Mouse (Mus musculus): Measurements from ENCODE around the gene Zfp26. TPM values are rescaled to one million over a fixed set of nuclear protein-coding genes. Genes with fewer than 3 reads are reported as not detected.

The Zfp26 gene
- total RNA-seq, 2 experiments from 2014 or later: 26.4 to 28.1 TPM

GRCm38 (mm10) chr9:20443183-20443783, 16.7 kb downstream of the Zfp26 start:
- H3K27ac ChIP-seq: no peak overlapping the region
- no peak for DNase-seq (ENCODE audit: low spot score in 2 of 2)
- H3K4me3 ChIP-seq: no peak overlapping the region
- TF ChIP-seq CTCF (conservative IDR thresholded peaks at IDR 0.05): no peak

DNA sequence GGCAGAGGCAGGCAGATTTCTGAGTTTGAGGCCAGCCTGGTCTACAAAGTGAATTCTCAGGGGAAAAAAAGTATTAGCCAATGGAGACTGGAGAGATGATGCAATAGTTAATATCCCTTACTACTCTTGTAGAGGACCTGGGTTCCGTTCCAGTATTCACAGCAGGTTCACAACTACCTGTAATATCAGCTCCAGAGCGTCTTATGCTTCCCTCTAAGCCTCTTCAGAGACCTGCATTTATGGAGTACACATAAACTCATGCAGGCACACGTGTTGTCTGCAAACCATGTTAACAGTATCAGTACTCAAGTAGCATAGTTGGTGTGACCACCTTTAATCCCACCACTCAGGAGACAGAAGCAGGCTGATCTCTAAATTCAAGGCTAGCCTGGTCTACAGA, 30.0 kb downstream of the Zfp26 start:
- no peak for TF ChIP-seq CTCF (conservative IDR thresholded peaks at IDR 0.05)

DNA sequence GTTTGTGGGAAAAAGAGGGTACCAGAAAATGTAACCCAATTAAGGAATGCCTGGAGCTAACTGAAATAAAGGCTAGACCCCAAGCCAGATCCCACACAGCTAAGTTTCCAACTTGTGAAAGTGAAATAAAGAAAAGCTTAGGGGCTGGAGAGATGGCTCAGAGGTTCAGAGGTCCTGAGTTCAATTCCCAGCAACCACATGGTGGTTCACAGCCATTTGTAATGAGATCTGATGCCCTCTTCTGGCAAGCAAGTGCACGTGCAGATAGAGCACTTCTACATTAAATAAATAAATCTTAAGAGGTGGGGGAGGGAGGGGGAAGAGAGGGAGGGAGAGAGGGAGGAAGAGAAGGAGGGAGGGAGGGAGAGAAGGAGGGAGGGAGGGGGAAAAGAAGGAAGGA, 48.5 kb downstream of the Zfp26 start:
- Histone ChIP-seq H3K27ac (no peak overlapping the region), H3K4me3 (no peak overlapping the region)
- no peak for DNase-seq (ENCODE audit: low spot score in 2 of 2)
- TF ChIP-seq CTCF (conservative IDR thresholded peaks at IDR 0.05): no peak

More for the DNA sequence above, 30.0 kb downstream of the Zfp26 start:
- DNase-seq (ENCODE audit: low spot score in 2 of 2): no peak
- Histone ChIP-seq H3K27ac (no peak overlapping the region), H3K4me3 (no peak overlapping the region)

DNA sequence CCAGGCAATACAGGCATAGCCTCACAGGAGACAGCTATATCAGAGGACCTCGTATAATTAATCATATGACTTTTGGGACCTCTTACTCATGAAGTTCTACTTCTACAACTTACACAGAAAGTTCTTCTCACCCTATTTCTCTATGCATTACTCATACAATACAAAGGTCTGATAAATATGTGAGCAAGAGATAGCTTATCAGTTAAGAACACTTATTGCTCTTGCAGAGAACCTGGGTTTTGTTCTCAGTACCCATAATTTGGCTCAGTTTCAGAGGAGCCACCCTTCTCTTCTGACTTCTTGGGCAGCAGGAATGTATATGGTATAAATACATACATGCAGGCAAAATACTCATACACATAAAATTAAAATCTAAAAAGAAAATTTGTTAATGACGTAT, 50.6 kb downstream of the Zfp26 start:
- DNase-seq (ENCODE audit: low spot score in 2 of 2): no peak
- no peak overlapping the region for H3K27ac ChIP-seq
- no peak overlapping the region for H3K4me3 ChIP-seq
- no peak for TF ChIP-seq CTCF (conservative IDR thresholded peaks at IDR 0.05)

- DNase-seq (ENCODE audit: low spot score in 2 of 2): no peak
- TF ChIP-seq CTCF (conservative IDR thresholded peaks at IDR 0.05): peak; percentile 0; the same call in 1 of the 2 replicates
- Histone ChIP-seq H3K27ac (peak overlapping the region; percentile 89), H3K4me3 (peak overlapping the region; percentile 76)
These were observed 74.6 kb downstream of the Zfp26 start for GRCm38 (mm10) chr9:20385343-20385703.

GRCm38 (mm10) chr9:20384532-20385342, 75.2 kb downstream of the Zfp26 start, which contains the start of gene Zfp560:
Gene Zfp560, minus strand, starts transcription at chr9:20385177.
- DNase-seq (ENCODE audit: low spot score in 2 of 2): peak; percentile 81 to 92
- Histone ChIP-seq H3K4me3 (peak within 1 kb of the TSS; percentile 76), H3K27ac (peak within 1 kb of the TSS; percentile 89)
- peak; percentile 81 for TF ChIP-seq CTCF (conservative IDR thresholded peaks at IDR 0.05)

DNA sequence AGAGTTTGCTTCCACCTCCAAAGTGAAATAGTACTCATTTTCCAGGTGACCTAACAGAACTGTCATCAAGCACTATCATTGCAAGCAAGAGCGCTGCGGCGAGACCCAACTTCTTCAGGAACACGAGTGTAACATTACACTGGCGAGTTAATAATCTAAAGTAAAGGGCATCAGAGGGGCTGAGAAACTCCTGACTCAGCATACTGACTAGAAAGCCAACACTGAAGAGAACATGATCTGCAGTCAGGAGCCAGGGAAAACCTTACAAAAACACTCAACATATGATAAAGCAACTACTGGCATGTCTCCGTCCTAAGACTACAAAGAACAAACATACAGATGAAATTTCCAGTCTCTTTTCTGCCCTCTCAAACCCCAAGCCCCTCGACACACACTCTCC, 76.3 kb downstream of the Zfp26 start:
- no peak for DNase-seq (ENCODE audit: low spot score in 2 of 2)
- TF ChIP-seq CTCF (conservative IDR thresholded peaks at IDR 0.05): no peak
- no peak overlapping the region for H3K27ac ChIP-seq
- H3K4me3 ChIP-seq: no peak overlapping the region

Other genes starting within 250 kb of the Zfp26 start
- gene Olfr871, start 248.0 kb downstream of the Zfp26 start, total RNA-seq (2021): not detected
- gene Olfr872, start 223.0 kb downstream of the Zfp26 start, total RNA-seq (2021): not detected
- gene Olfr39, start 177.8 kb downstream of the Zfp26 start, total RNA-seq (2021): not detected
- gene Olfr873, start 161.6 kb downstream of the Zfp26 start, total RNA-seq (2021): not detected
- not detected for gene Olfr18, start 124.1 kb downstream of the Zfp26 start, total RNA-seq (2021)
- 1 to 10 TPM; 8.2 to 9.7 TPM for gene Zfp560, start 75.0 kb downstream of the Zfp26 start, total RNA-seq (2021)
- 10 to 100 TPM; 23.9 to 29.3 TPM for gene Zfp426, start 32.6 kb upstream of the Zfp26 start, total RNA-seq (2021)
- gene Zfp266, start 61.3 kb upstream of the Zfp26 start, total RNA-seq (2021): 10 to 100 TPM; 39.8 to 45.1 TPM
- 10 to 100 TPM; 19.8 to 22.9 TPM for gene Zfp846, start 121.1 kb upstream of the Zfp26 start, total RNA-seq (2021)
- gene Ubl5, start 182.7 kb upstream of the Zfp26 start, total RNA-seq (2021): 100 to 1,000 TPM; 277 to 326 TPM
- gene Fbxl12, start 184.6 kb upstream of the Zfp26 start, total RNA-seq (2021): 10 to 100 TPM; 25.5 to 27.7 TPM
- gene Pin1, start 191.9 kb upstream of the Zfp26 start, total RNA-seq (2021): 10 to 100 TPM; 32.8 to 34.0 TPM